Mouse (Mus musculus) ES-Bruce4 (cell line): ENCODE measurements around the gene Smpd3.

ENCODE experiments used
- CTCF ChIP-seq: IDR thresholded peaks from one replicate; pipeline ENCODE4 v1.8.1; 2011; ENCODE audit warnings: low read depth, low read length
- EP300 ChIP-seq: IDR thresholded peaks from 2 replicates; pipeline ENCODE4 v1.6.1; 2011; ENCODE audit warnings: low read depth, low read length; ENCODE audit not compliant: insufficient read depth
- POLR2A ChIP-seq: IDR thresholded peaks from one replicate; pipeline ENCODE4 v1.8.1; 2011; ENCODE audit warnings: low read length; ENCODE audit not compliant: insufficient read depth

- TF ChIP-seq CTCF (no peak), EP300 (no peak), POLR2A (no peak)
These were observed 39.5 kb downstream of the Smpd3 start for GRCm38 (mm10) chr8:106298261-106298660.
